7 mouse cellular contexts compared by ENCODE assay signal in the genomic region with DNA sequence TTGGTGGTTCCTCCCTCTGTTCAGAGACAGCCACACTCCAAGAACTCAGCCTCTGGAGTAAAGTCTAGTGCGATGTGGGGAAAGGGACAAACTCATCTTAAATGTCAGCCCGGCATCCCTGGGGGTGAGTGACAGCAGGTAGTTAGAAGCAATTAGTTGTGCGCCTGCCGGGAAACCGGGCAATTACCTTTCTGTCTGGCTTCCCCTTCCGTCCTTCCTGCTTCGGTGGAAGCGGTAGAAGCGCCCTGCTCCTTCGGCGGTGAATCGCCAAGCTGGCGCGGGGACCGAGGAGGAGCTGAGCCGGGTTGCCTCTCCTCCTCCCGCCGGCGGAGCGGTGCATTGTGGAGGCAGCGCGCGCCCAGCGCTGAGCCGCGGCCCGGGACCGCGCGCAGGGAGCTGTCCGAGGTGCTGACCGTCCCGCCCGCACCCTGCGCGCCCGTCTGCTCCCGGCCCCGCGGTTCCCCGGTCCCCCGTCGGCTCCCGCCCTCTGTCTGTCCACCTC. TPM values are rescaled to one million over a fixed set of nuclear protein-coding genes. Genes with fewer than 3 reads are reported as not detected.
DNase-seq lines count a peak whose midpoint lies in the region; ATAC-seq lines count a peak whose summit lies in the region.

A gene (plus strand): TSS at position 337 of the 502 bp plus-strand sequence.

- no peak within 1 kb of the TSS for H3K9ac ChIP-seq in intestine, embryonic 14.5 days (ENCODE audit: low read length)
- H3K9ac ChIP-seq in limb, embryonic 11.5 days (ENCODE audit: low read length): no peak within 1 kb of the TSS
- H3K9ac ChIP-seq in midbrain, embryonic 12.5 days (replicated peaks): peak within 1 kb of the TSS; percentile 47

- WGBS in intestine, embryonic 14.5 days: 0% methylated on average over 43 of the region's 44 CpGs
- under 1% methylated on average over 38 of the region's 44 CpGs for WGBS in limb, embryonic 11.5 days
- under 1% methylated on average over 32 of the region's 44 CpGs for WGBS in midbrain, embryonic 12.5 days

- DNase-seq in adrenal gland, postnatal 14 days: peak; percentile 90
- DNase-seq in embryo, embryonic 10.5 days (ENCODE audit: low spot score): peak; percentile 85
- DNase-seq in gastrocnemius, postnatal 36 days: peak; percentile 25 to 28
- DNase-seq in intestine, embryonic 14.5 days (ENCODE audit: low spot score): peak; percentile 87
- peak; percentile 87 for DNase-seq in limb, embryonic 11.5 days (ENCODE audit: low spot score)
- DNase-seq in spleen, adult 12 weeks (ENCODE audit: low spot score): peak; percentile 30

- peak within 1 kb of the TSS; percentile 53 for H3K4me2 ChIP-seq in intestine, embryonic 14.5 days (ENCODE audit: low read length)
- H3K4me2 ChIP-seq in limb, embryonic 11.5 days (ENCODE audit: low read depth, severe bottlenecking): peak within 1 kb of the TSS; percentile 54
- peak within 1 kb of the TSS; percentile 73 for H3K4me2 ChIP-seq in midbrain, embryonic 12.5 days (replicated peaks)

- H3K27me3 ChIP-seq in intestine, embryonic 14.5 days (replicated peaks; ENCODE audit: control insufficient read depth, insufficient read depth, low read length): peaks cover 41% of the 10 kb centered on the region
- peaks cover 34% of the 10 kb centered on the region for H3K27me3 ChIP-seq in limb, embryonic 11.5 days (ENCODE audit: control insufficient read depth, insufficient read depth, low read length)
- H3K27me3 ChIP-seq in midbrain, embryonic 12.5 days: peaks cover 57% of the 10 kb centered on the region

- ATAC-seq in intestine, embryonic 14.5 days (replicated peaks; ENCODE audit: low FRiP score, low TSS enrichment, low read depth): peak; percentile 93
- ATAC-seq in limb, embryonic 11.5 days (ENCODE audit: insufficient number of reproducible peaks, low FRiP score, low TSS enrichment, low read depth): peak; percentile 91
- ATAC-seq in midbrain, embryonic 12.5 days (ENCODE audit: low FRiP score, low read depth): peak; percentile 90

- no peaks in the 10 kb centered on the region for H3K9me3 ChIP-seq in intestine, embryonic 14.5 days (ENCODE audit: control insufficient read depth, low read length)
- no peaks in the 10 kb centered on the region for H3K9me3 ChIP-seq in limb, embryonic 11.5 days (ENCODE audit: control insufficient read depth, low read length)
- H3K9me3 ChIP-seq in midbrain, embryonic 12.5 days: no peaks in the 10 kb centered on the region

- H3K4me1 ChIP-seq in intestine, embryonic 14.5 days (replicated peaks; ENCODE audit: control insufficient read depth, insufficient read depth, low read length): peaks cover 12% of the 10 kb centered on the region
- no peaks in the 10 kb centered on the region for H3K4me1 ChIP-seq in limb, embryonic 11.5 days (ENCODE audit: control insufficient read depth, insufficient read depth, low read length)
- peaks cover 16% of the 10 kb centered on the region for H3K4me1 ChIP-seq in midbrain, embryonic 12.5 days

- no peak within 1 kb of the TSS for H3K27ac ChIP-seq in intestine, embryonic 14.5 days (ENCODE audit: low read depth)
- H3K27ac ChIP-seq in limb, embryonic 11.5 days (replicated peaks; ENCODE audit: low read depth, low read length): no peak within 1 kb of the TSS
- no peak within 1 kb of the TSS for H3K27ac ChIP-seq in midbrain, embryonic 12.5 days (replicated peaks)

- intact Hi-C loops in gastrocnemius, postnatal 36 days (cut with DNase I): no loop called here

- H3K4me3 ChIP-seq in intestine, embryonic 14.5 days (ENCODE audit: low read depth, low read length): peak within 1 kb of the TSS; percentile 30
- H3K4me3 ChIP-seq in limb, embryonic 11.5 days (ENCODE audit: low read depth, low read length): peak within 1 kb of the TSS; percentile 20
- H3K4me3 ChIP-seq in midbrain, embryonic 12.5 days: peak within 1 kb of the TSS; percentile 52

- H3K36me3 ChIP-seq in intestine, embryonic 14.5 days (ENCODE audit: control insufficient read depth, insufficient read depth, low read length): no peaks in the 10 kb centered on the region
- H3K36me3 ChIP-seq in limb, embryonic 11.5 days (ENCODE audit: control insufficient read depth, insufficient read depth, low read length): no peaks in the 10 kb centered on the region
- H3K36me3 ChIP-seq in midbrain, embryonic 12.5 days: no peaks in the 10 kb centered on the region

RNA-seq across cellular contexts. Expression of the gene that starts here (rescaled TPM):
- total RNA-seq in adrenal gland, postnatal 14 days (2021): not detected in 2 replicates
- not detected for total RNA-seq in gastrocnemius, postnatal 36 days (2021)
- not detected in 2 replicates for polyA plus RNA-seq in intestine, embryonic 14.5 days (2014; fragmentation: Nextera tagmentation; extraction: Ambion mirVana)
- not detected in 2 replicates for polyA plus RNA-seq in limb, embryonic 11.5 days (2014; fragmentation: Nextera tagmentation; extraction: Ambion mirVana)
- polyA plus RNA-seq in midbrain, embryonic 12.5 days (2016; fragmentation: Nextera tagmentation; extraction: Ambion mirVana): 0.22 TPM in 1 of 2 replicates, not detected in the other

Comparison
In these comparisons a context has a peak if more than half of its experiments do, and no peak if none do; other contexts are left out.
1. Peak in DNase-seq in adrenal gland, postnatal 14 days; RNA of the gene not detected or under 1 TPM.
2. Peak in DNase-seq in gastrocnemius, postnatal 36 days; RNA of the gene not detected or under 1 TPM.
3. Peak in DNase-seq, ATAC-seq, H3K4me3 ChIP-seq and H3K4me2 ChIP-seq in intestine, embryonic 14.5 days; RNA of the gene not detected or under 1 TPM.
4. Peak in DNase-seq, ATAC-seq, H3K4me3 ChIP-seq and H3K4me2 ChIP-seq in limb, embryonic 11.5 days; RNA of the gene not detected or under 1 TPM.
5. Peak in ATAC-seq, H3K4me3 ChIP-seq, H3K9ac ChIP-seq and H3K4me2 ChIP-seq in midbrain, embryonic 12.5 days; RNA of the gene not detected or under 1 TPM.
6. DNase-seq: peak in every context shown above with its lines; median percentile 90 in adrenal gland, postnatal 14 days; 87 in intestine, embryonic 14.5 days; 87 in limb, embryonic 11.5 days; 85 in embryo, embryonic 10.5 days; 30 in spleen, adult 12 weeks; 26 in gastrocnemius, postnatal 36 days.